Mouse (Mus musculus) midbrain, embryonic 16.5 days (tissue): ENCODE measurements around the gene Adh1. TPM values are rescaled to one million over a fixed set of nuclear protein-coding genes. Genes with fewer than 3 reads are reported as not detected.

ENCODE experiments used
- ATAC-seq: fragments of 200-750 bp; cut with Nextera tagmentation; 2 replicates; pipeline ENCODE4 v1.8.0; 2017; ENCODE audit warnings: moderate TSS enrichment
- H3K27ac ChIP-seq: fragments of 300-500 bp; sonication (generic); 2 replicates; pipeline ENCODE4 v1.5.1; 2014; ENCODE audit warnings: mild to moderate bottlenecking, low read length, mixed read lengths
- H3K27me3 ChIP-seq: fragments of 300-500 bp; sonication (generic); 2 replicates; pipeline ENCODE4 v1.6.1; 2014; ENCODE audit warnings: low read depth, low read length, mixed read lengths; ENCODE audit not compliant: control insufficient read depth, insufficient read depth
- H3K36me3 ChIP-seq: fragments of 300-500 bp; sonication (generic); 2 replicates; pipeline ENCODE4 v1.6.1; 2014; ENCODE audit warnings: mild to moderate bottlenecking, low read length, moderate library complexity, mixed read lengths; ENCODE audit not compliant: control insufficient read depth, insufficient read depth
- H3K4me1 ChIP-seq: fragments of 300-500 bp; sonication (generic); 2 replicates; pipeline ENCODE4 v1.6.1; 2014; ENCODE audit warnings: mild to moderate bottlenecking, low read length, mixed read lengths; ENCODE audit not compliant: control insufficient read depth, insufficient read depth
- H3K4me2 ChIP-seq: fragments of 300-500 bp; sonication (generic); 2 replicates; pipeline ENCODE4 v1.6.1; 2014; ENCODE audit warnings: mild to moderate bottlenecking, low read length, mixed read lengths
- H3K4me3 ChIP-seq: fragments of 300-500 bp; sonication (generic); 2 replicates; pipeline ENCODE4 v1.5.1; 2014; ENCODE audit warnings: low read depth, mild to moderate bottlenecking, low read length, moderate library complexity, mixed read lengths
- H3K9ac ChIP-seq: fragments of 300-500 bp; sonication (generic); 2 replicates; pipeline ENCODE4 v1.6.1; 2014; ENCODE audit warnings: low read depth, low read length, mixed read lengths
- H3K9me3 ChIP-seq: fragments of 300-500 bp; sonication (generic); replicated peaks from 2 replicates; pipeline ENCODE4 v1.6.1; 2014; ENCODE audit warnings: mild to moderate bottlenecking, low read length, mixed read lengths; ENCODE audit not compliant: control insufficient read depth, poor library complexity, severe bottlenecking
- WGBS: fragments of 180-500 bp; shearing (Covaris S2); extraction: QIAGEN DNeasy Blood & Tissue Kit; methylation state at CpG from one replicate; pipeline ENCODE4 v1.1.7; 2014; 5-methylcytosine and 5-hydroxymethylcytosine counted together
- polyA plus RNA-seq: library from polyadenylated mRNA; unstranded; fragments of >200 nt; fragmentation: Nextera tagmentation; extraction: Ambion mirVana; gene quantifications from 2 replicates; pipeline ENCODE4 v1.2.1, GENCODE M21; 2015

Adh1 gene
- polyA plus RNA-seq, 1 experiment from 2014 or later: 1.1 TPM

DNA sequence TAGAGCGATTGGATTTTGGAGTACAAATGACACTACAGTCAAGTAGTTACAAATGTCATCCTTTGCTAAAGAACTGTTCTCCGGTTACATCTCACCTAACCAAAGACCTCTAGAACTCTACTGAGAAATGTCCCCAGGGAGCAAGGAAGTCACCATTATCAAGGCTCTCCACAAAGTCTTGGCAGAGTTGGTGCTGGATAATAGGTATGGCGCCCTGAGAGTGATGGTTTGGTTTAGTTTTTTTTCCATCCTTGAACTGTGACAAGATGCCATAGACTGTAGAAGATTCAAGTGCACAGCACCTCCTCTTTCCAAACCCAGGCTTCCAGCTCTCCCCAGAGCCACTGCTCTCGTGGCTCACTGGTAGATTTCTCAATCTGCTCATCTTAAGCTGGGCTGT, 26.9 kb downstream of the Adh1 start:
- WGBS: 92% methylated on average over 4 of the region's 4 CpGs
- Histone ChIP-seq H3K27ac (no peak overlapping the region), H3K4me2 (no peak overlapping the region), H3K4me3 (no peak overlapping the region), H3K4me1 (no peaks in the 10 kb centered on the region), H3K9me3 (no peaks in the 10 kb centered on the region), H3K9ac (no peak overlapping the region), H3K27me3 (no peaks in the 10 kb centered on the region), H3K36me3 (no peaks in the 10 kb centered on the region)
- ATAC-seq: no peak

DNA sequence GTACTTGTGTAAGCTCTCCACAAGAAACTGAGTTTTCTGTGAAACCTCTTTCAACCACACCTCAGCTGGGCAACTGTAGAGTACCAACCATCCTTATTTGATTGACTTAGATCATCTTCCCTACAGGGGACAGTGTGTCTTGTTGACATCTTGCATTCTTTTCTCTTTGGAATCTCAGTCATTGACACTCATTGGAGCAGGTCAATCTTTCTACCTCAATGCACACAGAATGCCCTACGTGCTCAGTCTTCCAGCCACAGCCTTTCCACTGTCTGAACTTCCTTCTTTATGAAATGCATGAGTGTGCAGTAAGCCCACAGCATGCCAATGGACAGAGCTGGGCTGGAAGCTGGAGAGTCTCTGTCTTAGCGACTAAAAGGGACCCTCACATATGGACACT, 29.9 kb downstream of the Adh1 start:
- Histone ChIP-seq H3K9ac (no peak overlapping the region), H3K27me3 (no peaks in the 10 kb centered on the region), H3K9me3 (no peaks in the 10 kb centered on the region), H3K4me2 (no peak overlapping the region), H3K4me3 (no peak overlapping the region), H3K27ac (no peak overlapping the region), H3K36me3 (no peaks in the 10 kb centered on the region), H3K4me1 (no peaks in the 10 kb centered on the region)
- 63% methylated on average over 2 of the region's 2 CpGs for WGBS
- no peak for ATAC-seq

DNA sequence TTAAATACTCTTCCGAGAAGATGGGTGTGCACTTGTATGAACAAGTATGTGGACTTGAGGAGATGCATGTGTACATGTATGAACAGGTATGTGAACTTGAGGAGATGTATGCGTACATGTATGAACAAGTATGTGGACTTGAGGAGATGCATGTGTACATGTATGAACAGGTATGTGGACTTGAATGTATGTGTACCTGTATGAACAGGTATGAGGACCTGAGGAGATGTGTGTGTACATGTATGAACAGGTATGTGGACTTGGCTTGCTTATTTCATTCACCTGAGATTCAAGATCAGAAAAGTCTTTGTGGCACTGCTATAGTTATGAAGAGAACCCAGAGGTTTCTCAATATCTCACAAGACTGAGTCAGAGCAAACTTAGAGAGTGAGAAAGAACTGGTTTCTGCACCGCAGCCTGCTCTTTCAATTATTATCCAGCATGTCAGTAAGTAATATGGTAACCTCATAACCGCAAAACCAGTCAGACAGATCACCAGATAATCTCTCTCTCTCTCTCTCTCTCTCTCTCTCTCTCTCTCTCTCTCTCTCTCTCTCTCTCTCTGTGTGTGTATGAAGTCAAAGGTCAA, 30.8 kb downstream of the Adh1 start:
- no peaks in the 10 kb centered on the region for H3K36me3 ChIP-seq
- no peak overlapping the region for H3K4me2 ChIP-seq
- H3K4me3 ChIP-seq: no peak overlapping the region
- no peaks in the 10 kb centered on the region for H3K9me3 ChIP-seq
- H3K27ac ChIP-seq: no peak overlapping the region
- ATAC-seq: no peak
- H3K4me1 ChIP-seq: no peaks in the 10 kb centered on the region
- WGBS: 98% methylated on average over 4 of the region's 4 CpGs
- H3K27me3 ChIP-seq: no peaks in the 10 kb centered on the region
- H3K9ac ChIP-seq: no peak overlapping the region

DNA sequence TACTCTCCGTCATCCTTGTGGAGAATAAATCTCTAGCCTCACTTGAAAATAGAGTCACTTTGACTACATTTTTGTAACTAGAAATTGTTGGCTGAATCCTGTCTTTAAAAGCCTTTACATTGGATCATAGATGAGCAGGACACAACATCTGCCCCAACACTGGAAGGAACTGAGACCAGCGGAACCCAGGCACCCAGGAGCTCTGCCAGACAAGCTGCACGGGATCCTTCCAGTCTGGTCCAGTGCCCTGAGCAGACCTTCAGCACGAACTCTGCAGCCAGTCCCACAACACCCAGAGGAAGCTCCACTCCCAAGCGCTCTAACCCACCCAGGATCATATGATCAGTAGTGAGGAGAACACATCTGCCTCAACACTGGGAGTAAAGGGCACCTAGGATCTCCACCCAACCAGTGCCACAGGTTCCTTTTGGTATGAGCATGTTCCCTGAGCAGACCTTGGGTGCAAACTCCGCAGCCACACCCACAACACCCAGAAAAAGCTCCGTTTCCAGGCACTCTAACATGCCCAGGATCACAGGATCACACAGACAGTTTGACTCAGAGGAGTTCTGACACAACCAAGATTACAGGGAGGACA, 32.6 kb downstream of the Adh1 start:
- WGBS: 91% methylated on average over 7 of the region's 7 CpGs
- no peaks in the 10 kb centered on the region for H3K4me1 ChIP-seq
- no peak for ATAC-seq
- H3K9me3 ChIP-seq: no peaks in the 10 kb centered on the region; the same call in 1 of the 2 replicates
- H3K27ac ChIP-seq: no peak overlapping the region
- H3K36me3 ChIP-seq: no peaks in the 10 kb centered on the region
- H3K4me3 ChIP-seq: no peak overlapping the region
- H3K4me2 ChIP-seq: no peak overlapping the region
- H3K9ac ChIP-seq: no peak overlapping the region
- H3K27me3 ChIP-seq: no peaks in the 10 kb centered on the region

DNA sequence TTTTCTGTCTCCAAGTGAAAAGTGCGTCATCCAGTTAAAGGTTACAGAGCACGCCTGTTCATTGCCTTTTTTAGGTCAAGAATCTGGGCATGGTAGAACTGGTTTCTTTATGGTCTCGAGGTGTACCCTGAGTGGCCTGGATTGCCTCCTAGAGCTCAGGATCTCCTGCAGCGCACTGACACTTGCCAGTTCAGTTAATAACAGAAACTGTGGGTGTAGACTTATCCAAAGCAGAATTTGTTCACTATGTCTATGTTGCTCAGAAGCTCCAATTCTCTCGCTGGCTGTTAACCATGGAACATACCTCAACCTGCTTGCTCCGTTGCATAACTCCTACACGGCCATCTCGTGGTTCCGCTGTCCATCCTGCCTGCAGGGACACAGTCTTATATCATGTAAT, 39.3 kb downstream of the Adh1 start:
- no peaks in the 10 kb centered on the region for H3K27me3 ChIP-seq
- WGBS: 92% methylated on average over 9 of the region's 9 CpGs
- no peaks in the 10 kb centered on the region; the same call in 1 of the 2 replicates for H3K9me3 ChIP-seq
- H3K27ac ChIP-seq: no peak overlapping the region
- ATAC-seq: no peak
- H3K36me3 ChIP-seq: no peaks in the 10 kb centered on the region
- no peak overlapping the region for H3K4me2 ChIP-seq
- H3K4me3 ChIP-seq: no peak overlapping the region
- no peak overlapping the region for H3K9ac ChIP-seq
- no peaks in the 10 kb centered on the region for H3K4me1 ChIP-seq

DNA sequence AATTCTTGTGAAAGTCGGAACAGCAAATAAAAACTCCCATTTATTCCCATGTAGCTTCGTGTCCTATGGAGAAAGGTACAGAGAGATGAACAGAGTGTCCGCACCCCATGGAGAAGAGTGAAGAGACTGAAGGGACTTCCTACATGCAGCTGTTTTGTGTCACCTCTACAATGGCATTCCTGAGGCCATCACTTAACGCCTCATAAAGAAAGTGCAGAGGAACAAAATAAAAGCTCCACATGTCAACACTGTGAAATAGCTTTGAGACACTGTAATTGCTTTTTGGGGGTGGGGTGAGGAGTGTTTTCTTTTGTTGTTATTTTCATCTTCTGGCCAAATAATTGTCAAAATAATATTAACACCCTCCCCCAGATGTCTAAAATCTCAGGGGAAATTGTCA, 41.9 kb downstream of the Adh1 start:
- Histone ChIP-seq H3K27me3 (no peaks in the 10 kb centered on the region), H3K4me3 (no peak overlapping the region), H3K4me1 (no peaks in the 10 kb centered on the region; the same call in 1 of the 2 replicates), H3K9me3 (no peaks in the 10 kb centered on the region; the same call in 1 of the 2 replicates), H3K9ac (no peak overlapping the region), H3K4me2 (no peak overlapping the region), H3K36me3 (no peaks in the 10 kb centered on the region), H3K27ac (no peak overlapping the region)
- 57% methylated on average over 4 of the region's 4 CpGs for WGBS
- ATAC-seq: no peak

DNA sequence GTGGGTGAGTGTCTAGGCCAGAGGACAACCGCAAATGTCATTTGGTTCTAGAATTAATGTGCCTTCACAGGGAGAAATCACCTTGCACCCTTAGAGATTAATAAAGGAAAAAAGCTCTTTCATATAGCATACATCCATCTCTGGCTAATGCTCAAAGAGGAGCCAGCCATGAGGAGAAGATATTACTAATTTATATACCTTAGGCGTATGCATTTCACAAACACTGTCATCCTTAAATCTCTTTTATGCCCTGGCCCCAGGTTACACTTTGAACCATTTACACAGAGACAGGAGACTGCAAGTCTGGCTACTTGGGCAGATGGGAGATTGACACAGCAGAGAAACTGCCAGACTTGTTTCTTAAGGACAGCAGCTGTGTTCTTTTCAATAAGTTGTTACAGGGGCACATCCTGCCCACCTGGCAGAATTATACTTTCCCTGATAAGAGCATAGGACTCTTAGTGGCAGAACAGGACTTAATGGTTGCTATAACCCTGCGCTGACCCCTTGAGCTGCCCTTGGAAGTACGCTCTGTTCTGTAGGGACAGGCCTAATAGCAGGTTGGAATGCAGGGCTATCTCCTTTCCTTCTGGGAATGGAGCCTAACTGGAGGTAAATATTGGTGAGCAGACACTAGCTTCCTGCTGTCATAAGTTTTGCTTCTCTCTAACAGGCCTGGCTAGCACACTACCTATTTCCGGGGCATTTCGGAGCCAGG, 43.1 kb downstream of the Adh1 start:
- no peak overlapping the region for H3K4me2 ChIP-seq
- no peaks in the 10 kb centered on the region; the same call in 1 of the 2 replicates for H3K4me1 ChIP-seq
- no peaks in the 10 kb centered on the region for H3K36me3 ChIP-seq
- WGBS: 79% methylated on average over 6 of the region's 6 CpGs
- H3K27ac ChIP-seq: no peak overlapping the region
- H3K9me3 ChIP-seq: no peaks in the 10 kb centered on the region
- no peak overlapping the region for H3K9ac ChIP-seq
- no peaks in the 10 kb centered on the region for H3K27me3 ChIP-seq
- no peak overlapping the region for H3K4me3 ChIP-seq
- ATAC-seq: no peak

DNA sequence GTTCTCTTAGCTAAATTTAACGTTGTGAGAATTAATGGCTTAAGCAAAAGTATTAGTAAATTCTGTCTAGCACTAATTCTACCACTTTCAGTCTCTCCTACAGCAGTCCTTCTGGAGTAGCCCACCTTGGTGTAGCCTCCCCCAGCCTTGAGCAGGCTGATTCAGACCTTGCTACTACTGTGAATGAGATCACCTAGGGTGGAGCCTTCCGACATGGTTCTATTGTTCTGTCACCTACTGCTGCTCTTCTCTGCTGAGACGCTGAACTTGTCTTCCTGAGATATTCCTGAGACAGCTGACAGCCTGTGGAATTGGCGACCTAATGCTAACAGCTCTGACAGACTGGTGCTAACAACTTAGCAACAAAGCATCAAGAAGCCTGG, 43.7 kb downstream of the Adh1 start:
- Histone ChIP-seq H3K4me1 (no peaks in the 10 kb centered on the region; the same call in 1 of the 2 replicates), H3K27ac (no peak overlapping the region), H3K9ac (no peak overlapping the region), H3K4me3 (no peak overlapping the region), H3K36me3 (no peaks in the 10 kb centered on the region), H3K9me3 (no peaks in the 10 kb centered on the region), H3K4me2 (no peak overlapping the region), H3K27me3 (no peaks in the 10 kb centered on the region)
- ATAC-seq: no peak
- WGBS: 48% methylated on average over 4 of the region's 4 CpGs
